Comparison of ENCODE assay signal across 8 mouse cellular contexts in genomic region chr10:80405481-80406173, GRCm38 (mm10). TPM values are rescaled to one million over a fixed set of nuclear protein-coding genes. Genes with fewer than 3 reads are reported as not detected.
DNase-seq lines count a peak whose midpoint lies in the region; ATAC-seq lines count a peak whose summit lies in the region.

No protein-coding gene starts in this region.

- no peak for ATAC-seq in heart, embryonic 14.5 days (ENCODE audit: insufficient number of reproducible peaks, insufficient read depth, low FRiP score, low read depth)
- ATAC-seq in hindbrain, embryonic 12.5 days (ENCODE audit: low FRiP score) = no peak
- ATAC-seq in midbrain, embryonic 15.5 days (replicated peaks) = no peak
- no peak for ATAC-seq in cerebellum, adult (ENCODE audit: insufficient number of reproducible peaks, low FRiP score, low TSS enrichment)

- peak overlapping the region; percentile 94 for H3K4me2 ChIP-seq in heart, embryonic 14.5 days (ENCODE audit: low read length)
- H3K4me2 ChIP-seq in hindbrain, embryonic 12.5 days (replicated peaks) = peak overlapping the region; percentile 97
- H3K4me2 ChIP-seq in midbrain, embryonic 15.5 days = peak overlapping the region; percentile 82

- H3K9me3 ChIP-seq in heart, embryonic 14.5 days (ENCODE audit: control insufficient read depth, low read length) = no peaks in the 10 kb centered on the region
- no peaks in the 10 kb centered on the region for H3K9me3 ChIP-seq in hindbrain, embryonic 12.5 days (replicated peaks)
- no peaks in the 10 kb centered on the region for H3K9me3 ChIP-seq in midbrain, embryonic 15.5 days

- H3K27me3 ChIP-seq in heart, embryonic 14.5 days (ENCODE audit: control insufficient read depth, insufficient read depth, low read length) = no peaks in the 10 kb centered on the region
- H3K27me3 ChIP-seq in hindbrain, embryonic 12.5 days = no peaks in the 10 kb centered on the region
- no peaks in the 10 kb centered on the region for H3K27me3 ChIP-seq in midbrain, embryonic 15.5 days (replicated peaks)

- no peak for DNase-seq in heart, postnatal 4 days
- peak; percentile 21 for DNase-seq in NIH3T3 (ENCODE audit: low read depth)
- DNase-seq in left cerebral cortex, postnatal 14 days (ENCODE audit: low spot score in 2 of 2) = no peak
- no peak for DNase-seq in cerebellum, adult 9-11 months

- peaks cover 14 to 31% of the 10 kb centered on the region in 2 experiments for H3K4me1 ChIP-seq in heart, embryonic 14.5 days (ENCODE audit: control insufficient read depth in 2 of 2, insufficient read depth in 2 of 2, low read length in 2 of 2)
- H3K4me1 ChIP-seq in hindbrain, embryonic 12.5 days = peaks cover 27% of the 10 kb centered on the region
- H3K4me1 ChIP-seq in midbrain, embryonic 15.5 days = peaks cover 39% of the 10 kb centered on the region

- H3K9ac ChIP-seq in heart, embryonic 14.5 days (ENCODE audit: low read length) = peak overlapping the region; percentile 96
- peak overlapping the region; percentile 82 for H3K9ac ChIP-seq in hindbrain, embryonic 12.5 days
- H3K9ac ChIP-seq in midbrain, embryonic 15.5 days = peak overlapping the region; percentile 61

- intact Hi-C loops in left cerebral cortex, postnatal 14 days (cut with DNase I) = no loop called here

- H3K4me3 ChIP-seq in heart, embryonic 14.5 days (ENCODE audit: control insufficient read depth in 1 of 2, insufficient read depth in 1 of 2, low read depth in 1 of 2, low read length in 2 of 2) = peak overlapping the region; percentile 89 to 93
- peak overlapping the region; percentile 75 for H3K4me3 ChIP-seq in hindbrain, embryonic 12.5 days
- H3K4me3 ChIP-seq in midbrain, embryonic 15.5 days = peak overlapping the region; percentile 55

- 49% methylated on average over 10 of the region's 10 CpGs for WGBS in heart, embryonic 14.5 days
- 62% methylated on average over 10 of the region's 10 CpGs for WGBS in hindbrain, embryonic 12.5 days
- WGBS in midbrain, embryonic 15.5 days = 57% methylated on average over 10 of the region's 10 CpGs

- H3K27ac ChIP-seq in heart, embryonic 14.5 days (replicated peaks in 1 of 2; ENCODE audit: control insufficient read depth in 1 of 2, insufficient read depth in 1 of 2, low read depth in 2 of 2, low read length in 2 of 2) = peak overlapping the region in 1 of 2 experiments; percentile 85; a peak in 2 of 4 replicates
- no peak overlapping the region for H3K27ac ChIP-seq in hindbrain, embryonic 12.5 days
- H3K27ac ChIP-seq in midbrain, embryonic 15.5 days = no peak overlapping the region; the same call in 1 of the 2 replicates

- H3K36me3 ChIP-seq in heart, embryonic 14.5 days (ENCODE audit: control insufficient read depth, insufficient read depth, low read length) = peaks cover 57% of the 10 kb centered on the region
- peaks cover 47% of the 10 kb centered on the region for H3K36me3 ChIP-seq in hindbrain, embryonic 12.5 days
- H3K36me3 ChIP-seq in midbrain, embryonic 15.5 days (replicated peaks) = peaks cover 29% of the 10 kb centered on the region

RNA-seq across cellular contexts. Expression of gene Uqcr11, which starts 1.0 kb away (rescaled TPM):
- 2,007 and 2,169 TPM in 2 replicates for polyA plus RNA-seq in heart, embryonic 14.5 days (2014; fragmentation: Nextera tagmentation; extraction: Ambion mirVana)
- total RNA-seq in heart, postnatal 4 days (2021) = 1,000 to 10,000 TPM; 1,257 to 1,372 TPM
- polyA plus RNA-seq in hindbrain, embryonic 12.5 days (2016; fragmentation: Nextera tagmentation; extraction: Ambion mirVana) = 312 and 406 TPM in 2 replicates
- 581 and 629 TPM in 2 replicates for polyA plus RNA-seq in midbrain, embryonic 15.5 days (2015; fragmentation: Nextera tagmentation; extraction: Ambion mirVana)
- 100 to 1,000 TPM; 587 to 604 TPM for total RNA-seq in left cerebral cortex, postnatal 14 days (2021)

RNA-seq across cellular contexts. Expression of gene Mbd3, which starts 6.3 kb away (rescaled TPM):
- polyA plus RNA-seq in heart, embryonic 14.5 days (2014; fragmentation: Nextera tagmentation; extraction: Ambion mirVana) = 116 and 125 TPM in 2 replicates
- total RNA-seq in heart, postnatal 4 days (2021) = 100 to 1,000 TPM; 137 to 140 TPM
- 275 and 296 TPM in 2 replicates for polyA plus RNA-seq in hindbrain, embryonic 12.5 days (2016; fragmentation: Nextera tagmentation; extraction: Ambion mirVana)
- 227 and 250 TPM in 2 replicates for polyA plus RNA-seq in midbrain, embryonic 15.5 days (2015; fragmentation: Nextera tagmentation; extraction: Ambion mirVana)
- 100 to 1,000 TPM; 122 to 134 TPM for total RNA-seq in left cerebral cortex, postnatal 14 days (2021)

RNA-seq across cellular contexts. Expression of gene Mex3d, which starts 18.2 kb away (rescaled TPM):
- polyA plus RNA-seq in heart, embryonic 14.5 days (2014; fragmentation: Nextera tagmentation; extraction: Ambion mirVana) = 3.9 and 6.3 TPM in 2 replicates
- total RNA-seq in heart, postnatal 4 days (2021) = 10 to 100 TPM; 20.2 to 22.2 TPM
- polyA plus RNA-seq in hindbrain, embryonic 12.5 days (2016; fragmentation: Nextera tagmentation; extraction: Ambion mirVana) = 21.4 and 24.8 TPM in 2 replicates
- polyA plus RNA-seq in midbrain, embryonic 15.5 days (2015; fragmentation: Nextera tagmentation; extraction: Ambion mirVana) = 18.3 and 18.8 TPM in 2 replicates
- total RNA-seq in left cerebral cortex, postnatal 14 days (2021) = 10 to 100 TPM; 19.9 to 24.1 TPM

RNA-seq across cellular contexts. Expression of gene Tcf3, which starts 27.8 kb away (rescaled TPM):
- 48.6 and 54.0 TPM in 2 replicates for polyA plus RNA-seq in heart, embryonic 14.5 days (2014; fragmentation: Nextera tagmentation; extraction: Ambion mirVana)
- 10 to 100 TPM; 58.6 to 60.1 TPM for total RNA-seq in heart, postnatal 4 days (2021)
- polyA plus RNA-seq in hindbrain, embryonic 12.5 days (2016; fragmentation: Nextera tagmentation; extraction: Ambion mirVana) = 176 and 178 TPM in 2 replicates
- polyA plus RNA-seq in midbrain, embryonic 15.5 days (2015; fragmentation: Nextera tagmentation; extraction: Ambion mirVana) = 44.9 and 55.8 TPM in 2 replicates
- 10 to 100 TPM; 26.6 to 29.1 TPM for total RNA-seq in left cerebral cortex, postnatal 14 days (2021)

RNA-seq across cellular contexts. Expression of gene Plk5, which starts 49.4 kb away (rescaled TPM):
- not detected in 2 replicates for polyA plus RNA-seq in heart, embryonic 14.5 days (2014; fragmentation: Nextera tagmentation; extraction: Ambion mirVana)
- not detected for total RNA-seq in heart, postnatal 4 days (2021)
- 0.35 and 0.50 TPM in 2 replicates for polyA plus RNA-seq in hindbrain, embryonic 12.5 days (2016; fragmentation: Nextera tagmentation; extraction: Ambion mirVana)
- polyA plus RNA-seq in midbrain, embryonic 15.5 days (2015; fragmentation: Nextera tagmentation; extraction: Ambion mirVana) = 6.2 TPM in 2 replicates
- 10 to 100 TPM in 1 of 2 experiments, 1 to 10 TPM in 1; 7.6 to 10.6 TPM for total RNA-seq in left cerebral cortex, postnatal 14 days (2021)
